Mouse (Mus musculus) spleen, adult 2 months (tissue): Measurements from ENCODE around the gene Rab3il1. TPM values are rescaled to one million over a fixed set of nuclear protein-coding genes. Genes with fewer than 3 reads are reported as not detected.

Source experiments
- DNase-seq, 2 experiments: peaks; one replicate each; pipeline versions ENCODE4 v3.0.0 to v3.0.0-alpha.2; 2012 to 2021; ENCODE audit warnings: low spot score in 2 of 2, low read depth in 1 of 2
- H3K27ac ChIP-seq: fragments of 200-500 bp; 2 replicates; pipeline ENCODE4 v1.5.1; 2012; ENCODE audit warnings: low read length, inconsistent platforms; ENCODE audit not compliant: insufficient read depth
- H3K27me3 ChIP-seq: fragments of 200-500 bp; 2 replicates; pipeline ENCODE4 v1.6.1; 2012; ENCODE audit warnings: mild to moderate bottlenecking, moderate library complexity, low read length, inconsistent platforms; ENCODE audit not compliant: control insufficient read depth, insufficient read depth
- H3K36me3 ChIP-seq: fragments of 200-500 bp; 2 replicates; pipeline ENCODE4 v1.6.1; 2012; ENCODE audit warnings: mild to moderate bottlenecking, low read length, inconsistent platforms; ENCODE audit not compliant: control insufficient read depth, insufficient read depth
- H3K4me1 ChIP-seq: fragments of 200-500 bp; 2 replicates; pipeline ENCODE4 v1.6.1; 2011; ENCODE audit warnings: inconsistent platforms; ENCODE audit not compliant: control insufficient read depth, insufficient read depth, insufficient read length
- H3K4me3 ChIP-seq: fragments of 200-500 bp; 2 replicates; pipeline ENCODE4 v1.5.1; 2011; ENCODE audit warnings: mild to moderate bottlenecking, inconsistent platforms; ENCODE audit not compliant: insufficient read depth, insufficient read length; ENCODE audit errors: extremely low read depth
- CTCF ChIP-seq: fragments of 200-500 bp; IDR thresholded peaks from 2 replicates; pipeline ENCODE4 v1.5.1; 2011; ENCODE audit warnings: mild to moderate bottlenecking, inconsistent platforms; ENCODE audit not compliant: insufficient read depth, insufficient read length, insufficient replicate concordance; ENCODE audit errors: extremely low read depth
- POLR2A ChIP-seq: fragments of 200-500 bp; IDR thresholded peaks from 2 replicates; pipeline ENCODE4 v1.6.1; 2011; ENCODE audit warnings: low read depth, low read length, inconsistent platforms
- WGBS: fragments of 180-500 bp; shearing (Covaris S2); methylation state at CpG from one replicate; pipeline ENCODE4 v1.1.7; 2018; 5-methylcytosine and 5-hydroxymethylcytosine counted together
- polyA plus RNA-seq: library from polyadenylated mRNA; depleted of rRNA; stranded (reverse); fragments of >200 nt; gene quantifications from 2 replicates; pipeline ENCODE4 v1.2.3, GENCODE M21; 2012

Rab3il1 gene
- polyA plus RNA-seq, 1 experiment, result 73.5 TPM

GRCm38 (mm10) chr19:10033211-10033973 lies 31.9 kb downstream of the Rab3il1 start:
- Histone ChIP-seq H3K36me3 (no peaks in the 10 kb centered on the region), H3K27ac (no peak overlapping the region), H3K4me3 (no peak overlapping the region), H3K4me1 (no peaks in the 10 kb centered on the region), H3K27me3 (no peaks in the 10 kb centered on the region)
- peak; percentile 28 to 49 for DNase-seq
- TF ChIP-seq CTCF, result peak; percentile 66; the same call in 1 of the 2 replicates
- no peak for TF ChIP-seq POLR2A
- 53% methylated on average over 8 of the region's 8 CpGs for WGBS

GRCm38 (mm10) chr19:10034356-10034755 lies 32.9 kb downstream of the Rab3il1 start:
- H3K4me3 ChIP-seq, result no peak overlapping the region
- no peak for DNase-seq
- H3K27ac ChIP-seq, result no peak overlapping the region
- no peaks in the 10 kb centered on the region for H3K36me3 ChIP-seq
- TF ChIP-seq CTCF (no peak), POLR2A (no peak)
- 95% methylated on average over 5 of the region's 5 CpGs for WGBS
- H3K4me1 ChIP-seq, result no peaks in the 10 kb centered on the region
- H3K27me3 ChIP-seq, result no peaks in the 10 kb centered on the region

GRCm38 (mm10) chr19:10034785-10035447 lies 33.4 kb downstream of the Rab3il1 start:
- DNase-seq, result peak; percentile 57 to 74

GRCm38 (mm10) chr19:10037534-10037933 lies 36.1 kb downstream of the Rab3il1 start:
- no peak for DNase-seq
- H3K36me3 ChIP-seq, result no peaks in the 10 kb centered on the region
- TF ChIP-seq POLR2A, result no peak
- no peak for TF ChIP-seq CTCF

More at GRCm38 (mm10) chr19:10034785-10035447, 33.4 kb downstream of the Rab3il1 start:
- Histone ChIP-seq H3K4me3 (no peak overlapping the region), H3K36me3 (no peaks in the 10 kb centered on the region), H3K27me3 (no peaks in the 10 kb centered on the region), H3K27ac (no peak overlapping the region), H3K4me1 (no peaks in the 10 kb centered on the region)
- no peak for TF ChIP-seq POLR2A
- peak; percentile 91 for TF ChIP-seq CTCF
- WGBS, result 74% methylated on average over 8 of the region's 8 CpGs

GRCm38 (mm10) chr19:10038364-10038763 lies 36.9 kb downstream of the Rab3il1 start:
- no peak for DNase-seq
- no peaks in the 10 kb centered on the region for H3K36me3 ChIP-seq

More at GRCm38 (mm10) chr19:10037534-10037933, 36.1 kb downstream of the Rab3il1 start:
- peaks cover 9% of the 10 kb centered on the region for H3K4me1 ChIP-seq
- no peak overlapping the region for H3K27ac ChIP-seq
- 82% methylated on average over 2 of the region's 2 CpGs for WGBS
- H3K4me3 ChIP-seq, result no peak overlapping the region
- H3K27me3 ChIP-seq, result peaks cover 9% of the 10 kb centered on the region; the same call in 1 of the 2 replicates

GRCm38 (mm10) chr19:10038910-10039309 lies 37.4 kb downstream of the Rab3il1 start:
- H3K4me1 ChIP-seq, result peaks cover 9% of the 10 kb centered on the region
- no peak for DNase-seq
- WGBS, result 73% methylated on average over 3 of the region's 3 CpGs
- H3K36me3 ChIP-seq, result no peaks in the 10 kb centered on the region
- no peak for TF ChIP-seq POLR2A
- TF ChIP-seq CTCF, result no peak
- peaks cover 9% of the 10 kb centered on the region; the same call in 1 of the 2 replicates for H3K27me3 ChIP-seq
- no peak overlapping the region for H3K4me3 ChIP-seq
- H3K27ac ChIP-seq, result no peak overlapping the region

More at GRCm38 (mm10) chr19:10038364-10038763, 36.9 kb downstream of the Rab3il1 start:
- Histone ChIP-seq H3K27me3 (peaks cover 9% of the 10 kb centered on the region; the same call in 1 of the 2 replicates), H3K4me3 (no peak overlapping the region), H3K27ac (no peak overlapping the region), H3K4me1 (peaks cover 9% of the 10 kb centered on the region)
- TF ChIP-seq POLR2A (no peak), CTCF (no peak)
- WGBS, result 95% methylated on average over 3 of the region's 3 CpGs
